Mouse (Mus musculus) E14TG2a.4 (cell line): ENCODE data around the gene Il34.

Experiments used
- H3K27me3 ChIP-seq: 2 replicates; pipeline ENCODE4 v1.6.1; 2014; ENCODE audit warnings: low read length, control low read depth; ENCODE audit not compliant: insufficient read depth
- H3K36me3 ChIP-seq: 2 replicates; pipeline ENCODE4 v1.6.1; 2014; ENCODE audit warnings: low read length, control low read depth; ENCODE audit not compliant: insufficient read depth
- H3K4me1 ChIP-seq: replicated peaks from 2 replicates; pipeline ENCODE4 v1.6.1; 2014; ENCODE audit warnings: low read depth, low read length, control low read depth
- H3K4me3 ChIP-seq: replicated peaks from 2 replicates; pipeline ENCODE4 v1.5.1; 2014; ENCODE audit warnings: mild to moderate bottlenecking, low read length
- H3K9me3 ChIP-seq: 2 replicates; pipeline ENCODE4 v1.6.1; 2014; ENCODE audit warnings: low read length, control low read depth
- CTCF ChIP-seq: conservative IDR thresholded peaks from 2 replicates; pipeline ENCODE4 v1.5.1; 2014; ENCODE audit warnings: low read length
- NANOG ChIP-seq: IDR thresholded peaks from 2 replicates; pipeline ENCODE4 v1.6.1; 2014; ENCODE audit warnings: borderline replicate concordance, low read length, mixed read lengths
- POU5F1 ChIP-seq: IDR thresholded peaks from 2 replicates; pipeline ENCODE4 v1.6.1; 2014; ENCODE audit warnings: low read length, borderline replicate concordance

Il34 gene

GRCm38 (mm10) chr8:110813081-110813812, 7.5 kb upstream of the Il34 start:
- no peaks in the 10 kb centered on the region for H3K9me3 ChIP-seq
- H3K27me3 ChIP-seq = no peaks in the 10 kb centered on the region
- H3K4me1 ChIP-seq = peaks cover 43% of the 10 kb centered on the region
- peaks cover 100% of the 10 kb centered on the region for H3K36me3 ChIP-seq
- H3K4me3 ChIP-seq = no peak overlapping the region
- no peak for TF ChIP-seq POU5F1
- no peak for TF ChIP-seq NANOG
- TF ChIP-seq CTCF = no peak

GRCm38 (mm10) chr8:110812349-110813080, 6.8 kb upstream of the Il34 start:
- TF ChIP-seq CTCF (no peak), NANOG (no peak), POU5F1 (no peak)
- Histone ChIP-seq H3K27me3 (no peaks in the 10 kb centered on the region), H3K4me1 (peaks cover 36% of the 10 kb centered on the region), H3K9me3 (no peaks in the 10 kb centered on the region), H3K36me3 (peaks cover 95% of the 10 kb centered on the region), H3K4me3 (no peak overlapping the region)

GRCm38 (mm10) chr8:110811793-110812192, 6.1 kb upstream of the Il34 start:
- peaks cover 30% of the 10 kb centered on the region for H3K4me1 ChIP-seq
- H3K36me3 ChIP-seq = peaks cover 88% of the 10 kb centered on the region
- no peaks in the 10 kb centered on the region for H3K9me3 ChIP-seq
- TF ChIP-seq POU5F1 (no peak), NANOG (no peak), CTCF (no peak)
- H3K4me3 ChIP-seq = no peak overlapping the region
- H3K27me3 ChIP-seq = no peaks in the 10 kb centered on the region

GRCm38 (mm10) chr8:110811116-110811515, 5.4 kb upstream of the Il34 start:
- Histone ChIP-seq H3K27me3 (no peaks in the 10 kb centered on the region), H3K4me1 (peaks cover 33% of the 10 kb centered on the region), H3K9me3 (no peaks in the 10 kb centered on the region), H3K4me3 (no peak overlapping the region), H3K36me3 (peaks cover 81% of the 10 kb centered on the region)
- TF ChIP-seq POU5F1 (no peak), NANOG (no peak)

- H3K9me3 ChIP-seq = no peaks in the 10 kb centered on the region
- H3K36me3 ChIP-seq = peaks cover 76% of the 10 kb centered on the region
- peaks cover 38% of the 10 kb centered on the region for H3K4me1 ChIP-seq
- H3K27me3 ChIP-seq = no peaks in the 10 kb centered on the region
- no peak for TF ChIP-seq POU5F1
- no peak for TF ChIP-seq CTCF
- TF ChIP-seq NANOG = no peak
- no peak overlapping the region for H3K4me3 ChIP-seq
Observed at GRCm38 (mm10) chr8:110810481-110811065, 4.8 kb upstream of the Il34 start.

- no peaks in the 10 kb centered on the region for H3K27me3 ChIP-seq
- H3K9me3 ChIP-seq = no peaks in the 10 kb centered on the region
- H3K36me3 ChIP-seq = peaks cover 69% of the 10 kb centered on the region
- no peak overlapping the region for H3K4me3 ChIP-seq
- TF ChIP-seq CTCF (no peak), NANOG (no peak)
- H3K4me1 ChIP-seq = peaks cover 45% of the 10 kb centered on the region
Observed at GRCm38 (mm10) chr8:110809831-110810230, 4.1 kb upstream of the Il34 start.

- Histone ChIP-seq H3K36me3 (peaks cover 58% of the 10 kb centered on the region), H3K9me3 (no peaks in the 10 kb centered on the region), H3K4me1 (peaks cover 46% of the 10 kb centered on the region), H3K4me3 (no peak overlapping the region), H3K27me3 (no peaks in the 10 kb centered on the region)
- TF ChIP-seq NANOG (no peak), CTCF (no peak), POU5F1 (no peak)
Observed at GRCm38 (mm10) chr8:110808495-110809472, 3.1 kb upstream of the Il34 start.

- H3K4me3 ChIP-seq = no peak overlapping the region
- peaks cover 2% of the 10 kb centered on the region for H3K27me3 ChIP-seq
- H3K36me3 ChIP-seq = peaks cover 32% of the 10 kb centered on the region
- H3K4me1 ChIP-seq = peaks cover 42% of the 10 kb centered on the region
- TF ChIP-seq CTCF (no peak), POU5F1 (no peak), NANOG (no peak)
- H3K9me3 ChIP-seq = no peaks in the 10 kb centered on the region
Observed at GRCm38 (mm10) chr8:110806146-110806545, 422 bp upstream of the Il34 start.
